Mouse (Mus musculus): Measurements from ENCODE around the gene Sidt2. TPM values are rescaled to one million over a fixed set of nuclear protein-coding genes. Genes with fewer than 3 reads are reported as not detected.

Gene Sidt2
- polyA plus RNA-seq, 1 experiment from 2014 or later: 36.6 TPM

- no peaks in the 10 kb centered on the region for H3K4me1 ChIP-seq (replicated peaks)
- peaks cover 95% of the 10 kb centered on the region for H3K36me3 ChIP-seq
- no peak overlapping the region for H3K9ac ChIP-seq
- no peak for ATAC-seq (ENCODE audit: low FRiP score)
- 90% methylated on average over 13 of the region's 13 CpGs for WGBS
- no peaks in the 10 kb centered on the region for H3K9me3 ChIP-seq
- H3K27ac ChIP-seq: no peak overlapping the region
- H3K4me2 ChIP-seq: no peak overlapping the region
- no peaks in the 10 kb centered on the region for H3K27me3 ChIP-seq
- no peak overlapping the region for H3K4me3 ChIP-seq
Observed at GRCm38 (mm10) chr9:45944506-45945400, 10.3 kb downstream of the Sidt2 start.

GRCm38 (mm10) chr9:45943628-45944505 lies 11.2 kb downstream of the Sidt2 start:
- Histone ChIP-seq H3K9ac (no peak overlapping the region), H3K9me3 (no peaks in the 10 kb centered on the region), H3K27ac (no peak overlapping the region), H3K27me3 (no peaks in the 10 kb centered on the region), H3K4me2 (no peak overlapping the region), H3K36me3 (peaks cover 95% of the 10 kb centered on the region), H3K4me1 (replicated peaks) (no peaks in the 10 kb centered on the region), H3K4me3 (no peak overlapping the region)
- 93% methylated on average over 8 of the region's 8 CpGs for WGBS
- ATAC-seq (ENCODE audit: low FRiP score): no peak

- ATAC-seq (ENCODE audit: low FRiP score): no peak
- Histone ChIP-seq H3K4me3 (no peak overlapping the region), H3K4me1 (replicated peaks) (no peaks in the 10 kb centered on the region), H3K4me2 (no peak overlapping the region), H3K9me3 (no peaks in the 10 kb centered on the region), H3K27me3 (no peaks in the 10 kb centered on the region), H3K9ac (no peak overlapping the region), H3K36me3 (peaks cover 95% of the 10 kb centered on the region), H3K27ac (no peak overlapping the region)
- WGBS: 95% methylated on average over 8 of the region's 8 CpGs
Observed at GRCm38 (mm10) chr9:45942916-45943315, 12.1 kb downstream of the Sidt2 start.

GRCm38 (mm10) chr9:45942464-45942863 lies 12.6 kb downstream of the Sidt2 start:
- Histone ChIP-seq H3K4me1 (replicated peaks) (no peaks in the 10 kb centered on the region), H3K9me3 (no peaks in the 10 kb centered on the region), H3K9ac (no peak overlapping the region), H3K27ac (no peak overlapping the region), H3K4me3 (no peak overlapping the region), H3K36me3 (peaks cover 92% of the 10 kb centered on the region), H3K4me2 (no peak overlapping the region), H3K27me3 (no peaks in the 10 kb centered on the region)
- ATAC-seq (ENCODE audit: low FRiP score): no peak
- WGBS: 92% methylated on average over 16 of the region's 16 CpGs

GRCm38 (mm10) chr9:45941329-45941888 lies 13.6 kb downstream of the Sidt2 start:
- no peak overlapping the region for H3K4me3 ChIP-seq
- no peak for ATAC-seq (ENCODE audit: low FRiP score)
- no peak overlapping the region for H3K9ac ChIP-seq
- H3K27ac ChIP-seq: no peak overlapping the region
- 65% methylated on average over 17 of the region's 18 CpGs for WGBS
- H3K4me2 ChIP-seq: no peak overlapping the region
- no peaks in the 10 kb centered on the region for H3K4me1 ChIP-seq (replicated peaks)
- H3K36me3 ChIP-seq: peaks cover 81% of the 10 kb centered on the region
- peaks cover 3% of the 10 kb centered on the region; the same call in 1 of the 2 replicates for H3K27me3 ChIP-seq
- H3K9me3 ChIP-seq: no peaks in the 10 kb centered on the region

GRCm38 (mm10) chr9:45939794-45940193 lies 15.3 kb downstream of the Sidt2 start:
- Histone ChIP-seq H3K27ac (no peak overlapping the region), H3K4me1 (replicated peaks) (peaks cover 9% of the 10 kb centered on the region), H3K36me3 (peaks cover 65% of the 10 kb centered on the region), H3K9ac (no peak overlapping the region), H3K4me2 (no peak overlapping the region), H3K27me3 (peaks cover 4% of the 10 kb centered on the region; the same call in 1 of the 2 replicates), H3K9me3 (no peaks in the 10 kb centered on the region), H3K4me3 (no peak overlapping the region)
- no peak for ATAC-seq (ENCODE audit: low FRiP score)
- 98% methylated on average over 6 of the region's 6 CpGs for WGBS

- Histone ChIP-seq H3K36me3 (peaks cover 58% of the 10 kb centered on the region), H3K4me3 (no peak overlapping the region), H3K27ac (no peak overlapping the region), H3K9ac (no peak overlapping the region), H3K27me3 (peaks cover 4% of the 10 kb centered on the region; the same call in 1 of the 2 replicates), H3K9me3 (no peaks in the 10 kb centered on the region), H3K4me1 (replicated peaks) (peaks cover 9% of the 10 kb centered on the region), H3K4me2 (no peak overlapping the region)
- WGBS: 91% methylated on average over 15 of the region's 15 CpGs
- ATAC-seq (ENCODE audit: low FRiP score): no peak
Observed at GRCm38 (mm10) chr9:45938952-45939637, 16.0 kb downstream of the Sidt2 start.

GRCm38 (mm10) chr9:45938088-45938487 lies 17.0 kb downstream of the Sidt2 start:
- ATAC-seq (ENCODE audit: low FRiP score): no peak
- H3K4me1 ChIP-seq (replicated peaks): peaks cover 9% of the 10 kb centered on the region
- H3K9ac ChIP-seq: no peak overlapping the region
- H3K4me3 ChIP-seq: no peak overlapping the region
- H3K4me2 ChIP-seq: no peak overlapping the region
- peaks cover 55% of the 10 kb centered on the region for H3K36me3 ChIP-seq
- H3K27ac ChIP-seq: no peak overlapping the region
- 93% methylated on average over 8 of the region's 8 CpGs for WGBS
- peaks cover 4% of the 10 kb centered on the region; the same call in 1 of the 2 replicates for H3K27me3 ChIP-seq
- no peaks in the 10 kb centered on the region for H3K9me3 ChIP-seq

GRCm38 (mm10) chr9:45936883-45937282 lies 18.2 kb downstream of the Sidt2 start:
- H3K36me3 ChIP-seq: peaks cover 46% of the 10 kb centered on the region

GRCm38 (mm10) chr9:45935628-45936210 lies 19.3 kb downstream of the Sidt2 start, which contains the start of gene Tagln:
Tagln (minus strand) TSS chr9:45936058.
- 15% methylated on average over 21 of the region's 21 CpGs for WGBS
- H3K9ac ChIP-seq: peak within 1 kb of the TSS; percentile 35

More at GRCm38 (mm10) chr9:45936883-45937282, 18.2 kb downstream of the Sidt2 start:
- Histone ChIP-seq H3K9me3 (no peaks in the 10 kb centered on the region), H3K27ac (no peak overlapping the region), H3K4me3 (no peak overlapping the region), H3K27me3 (peaks cover 4% of the 10 kb centered on the region; the same call in 1 of the 2 replicates), H3K4me1 (replicated peaks) (peaks cover 9% of the 10 kb centered on the region), H3K4me2 (no peak overlapping the region), H3K9ac (no peak overlapping the region)
- peak; percentile 72 for ATAC-seq (ENCODE audit: low FRiP score)
- WGBS: 21% methylated on average over 3 of the region's 3 CpGs

More at GRCm38 (mm10) chr9:45935628-45936210, 19.3 kb downstream of the Sidt2 start, which contains the start of gene Tagln:
- peaks cover 45% of the 10 kb centered on the region for H3K36me3 ChIP-seq
- H3K4me2 ChIP-seq: peak within 1 kb of the TSS; percentile 35
- no peak within 1 kb of the TSS for H3K27ac ChIP-seq
- H3K4me3 ChIP-seq: no peak within 1 kb of the TSS
- ATAC-seq (ENCODE audit: low FRiP score): no peak
- H3K9me3 ChIP-seq: no peaks in the 10 kb centered on the region
- H3K27me3 ChIP-seq: peaks cover 4% of the 10 kb centered on the region; the same call in 1 of the 2 replicates
- H3K4me1 ChIP-seq (replicated peaks): peaks cover 9% of the 10 kb centered on the region
